Comparison of ENCODE assay signal across 8 mouse cellular contexts in genomic region chr11:82388371-82389313, GRCm38 (mm10). TPM values are rescaled to one million over a fixed set of nuclear protein-coding genes. Genes with fewer than 3 reads are reported as not detected.
DNase-seq lines count a peak whose midpoint lies in the region; ATAC-seq and TF ChIP-seq lines count a peak whose summit lies in the region.

Tmem132e (plus strand) TSS chr11:82388900.

- peak; percentile 29; the same call in 1 of the 2 replicates for ATAC-seq in intestine, embryonic 15.5 days
- ATAC-seq in midbrain, embryonic 12.5 days (ENCODE audit: low FRiP score, low read depth), result peak; percentile 57
- ATAC-seq in erythroid progenitor cell, adult 5-6 weeks (replicated peaks; ENCODE audit: low FRiP score, poor library complexity, severe bottlenecking), result no peak

- WGBS in bone marrow, adult 2 months, result 2% methylated on average over 82 of the region's 88 CpGs
- WGBS in intestine, embryonic 15.5 days, result under 1% methylated on average over 88 of the region's 88 CpGs
- under 1% methylated on average over 84 of the region's 88 CpGs for WGBS in midbrain, embryonic 12.5 days

- no peak for TF ChIP-seq POLR2A in bone marrow, adult 2 months (IDR thresholded peaks at IDR 0.05; ENCODE audit: borderline replicate concordance, control insufficient read depth, low read depth, low read length)
- no peak for TF ChIP-seq POLR2A in embryonic fibroblast, embryonic 13.5 days (IDR thresholded peaks at IDR 0.05; ENCODE audit: low read depth, low read length)

- peak in 1 of 2 experiments; percentile 17 for DNase-seq in layer of hippocampus, adult 2 months (ENCODE audit: low spot score in 2 of 2)
- no peak for DNase-seq in layer of hippocampus, adult 8-10 months (ENCODE audit: low spot score in 2 of 2)
- peak; percentile 27 for DNase-seq in yolk sac, embryonic 10.5 days (ENCODE audit: low spot score)

- no peaks in the 10 kb centered on the region for H3K36me3 ChIP-seq in intestine, embryonic 15.5 days
- H3K36me3 ChIP-seq in midbrain, embryonic 12.5 days, result no peaks in the 10 kb centered on the region

- H3K4me3 ChIP-seq in layer of hippocampus, adult 2 months, result peak within 1 kb of the TSS; percentile 59
- peak within 1 kb of the TSS; percentile 39 for H3K4me3 ChIP-seq in bone marrow, adult 2 months (replicated peaks; ENCODE audit: control insufficient read depth, low read depth, low read length)
- peak within 1 kb of the TSS; percentile 39 for H3K4me3 ChIP-seq in embryonic fibroblast, embryonic 13.5 days (ENCODE audit: insufficient read depth, low read length)
- H3K4me3 ChIP-seq in intestine, embryonic 15.5 days (replicated peaks), result peak within 1 kb of the TSS; percentile 56
- H3K4me3 ChIP-seq in midbrain, embryonic 12.5 days, result peak within 1 kb of the TSS; percentile 61

- no peaks in the 10 kb centered on the region for H3K9me3 ChIP-seq in intestine, embryonic 15.5 days
- no peaks in the 10 kb centered on the region for H3K9me3 ChIP-seq in midbrain, embryonic 12.5 days

- H3K27ac ChIP-seq in layer of hippocampus, adult 2 months, result peak within 1 kb of the TSS; percentile 75
- H3K27ac ChIP-seq in bone marrow, adult 2 months (ENCODE audit: control insufficient read depth, insufficient read depth, low read depth, low read length, poor library complexity), result no peak within 1 kb of the TSS; the same call in 1 of the 2 replicates
- no peak within 1 kb of the TSS for H3K27ac ChIP-seq in embryonic fibroblast, embryonic 13.5 days (ENCODE audit: insufficient read depth, low read length)
- H3K27ac ChIP-seq in intestine, embryonic 15.5 days, result no peak within 1 kb of the TSS
- 0 out of 2 replicates have a peak within 1 kb of the TSS, but pooled peaks have one; percentile 30 for H3K27ac ChIP-seq in midbrain, embryonic 12.5 days (replicated peaks)

- H3K9ac ChIP-seq in intestine, embryonic 15.5 days, result peak within 1 kb of the TSS; percentile 49
- peak within 1 kb of the TSS; percentile 66 for H3K9ac ChIP-seq in midbrain, embryonic 12.5 days (replicated peaks)

- H3K27me3 ChIP-seq in intestine, embryonic 15.5 days (replicated peaks), result peaks cover 80% of the 10 kb centered on the region
- peaks cover 83% of the 10 kb centered on the region for H3K27me3 ChIP-seq in midbrain, embryonic 12.5 days

- H3K4me2 ChIP-seq in intestine, embryonic 15.5 days (replicated peaks), result peak within 1 kb of the TSS; percentile 93
- H3K4me2 ChIP-seq in midbrain, embryonic 12.5 days (replicated peaks), result peak within 1 kb of the TSS; percentile 95

- no peaks in the 10 kb centered on the region for H3K4me1 ChIP-seq in bone marrow, adult 2 months (ENCODE audit: control insufficient read depth, insufficient read depth, low read length)
- H3K4me1 ChIP-seq in embryonic fibroblast, embryonic 13.5 days (ENCODE audit: control insufficient read depth, insufficient read depth, low read length), result no peaks in the 10 kb centered on the region; the same call in 1 of the 2 replicates
- H3K4me1 ChIP-seq in intestine, embryonic 15.5 days (replicated peaks), result peaks cover 23% of the 10 kb centered on the region
- peaks cover 32% of the 10 kb centered on the region for H3K4me1 ChIP-seq in midbrain, embryonic 12.5 days

- TF ChIP-seq CTCF in layer of hippocampus, adult 2 months (conservative IDR thresholded peaks at IDR 0.05), result peak; percentile 57
- no peak for TF ChIP-seq CTCF in bone marrow, adult 2 months (IDR thresholded peaks at IDR 0.05; ENCODE audit: control insufficient read depth, insufficient read depth, low read length)
- TF ChIP-seq CTCF in embryonic fibroblast, embryonic 13.5 days (IDR thresholded peaks at IDR 0.05; ENCODE audit: borderline replicate concordance, insufficient read depth, low read length), result no peak

RNA-seq across cellular contexts. Expression of gene Tmem132e, which starts in this region (rescaled TPM):
- total RNA-seq in layer of hippocampus, adult 2 months (2021), result 10 to 100 TPM in 1 of 2 experiments, 1 to 10 TPM in 1; 9.5 to 11.6 TPM
- total RNA-seq in layer of hippocampus, adult 8-10 months (2022), result 10 to 100 TPM in 2 of 4 experiments, 1 to 10 TPM in 2; 8.6 to 10.6 (median 9.8) TPM
- 1.3 and 3.0 TPM in 2 replicates for polyA plus RNA-seq in bone marrow, adult 2 months (2011; ENCODE audit: insufficient read depth, insufficient read length, low replicate concordance, missing spikeins)
- 0.89 and 1.9 TPM in 2 replicates for polyA plus RNA-seq in embryonic fibroblast, embryonic 13.5 days (2011; ENCODE audit: insufficient read length, low read depth, missing spikeins)
- polyA plus RNA-seq in intestine, embryonic 15.5 days (2015; fragmentation: Nextera tagmentation; extraction: Ambion mirVana), result 0.80 and 0.91 TPM in 2 replicates
- polyA plus RNA-seq in midbrain, embryonic 12.5 days (2016; fragmentation: Nextera tagmentation; extraction: Ambion mirVana), result 1.0 and 1.4 TPM in 2 replicates
- 1.3 TPM in 1 of 2 replicates, not detected in the other for total RNA-seq in erythroid progenitor cell, adult 5-6 weeks (2015; ENCODE audit: low replicate concordance)
- 0.51 and 2.0 TPM in 2 replicates for total RNA-seq in erythroid progenitor cell, adult 5-6 weeks (2017; ENCODE audit: low replicate concordance)

Comparison
In these comparisons a context has a peak if more than half of its experiments do, and no peak if none do; other contexts are left out.
1. Peak in ATAC-seq, H3K4me3 ChIP-seq, H3K9ac ChIP-seq and H3K4me2 ChIP-seq in intestine, embryonic 15.5 days; RNA of the gene not detected or under 1 TPM.
2. H3K27ac ChIP-seq: peak in layer of hippocampus, adult 2 months (single experiment) and midbrain, embryonic 12.5 days (single experiment); none in bone marrow, adult 2 months (single experiment), embryonic fibroblast, embryonic 13.5 days (single experiment) and intestine, embryonic 15.5 days (single experiment).
3. Peak in every context shown above with its lines, with median percentiles within 50 percentile points of each other: H3K4me3 ChIP-seq.